Mouse (Mus musculus): Measurements from ENCODE around the gene Jag1. TPM values are rescaled to one million over a fixed set of nuclear protein-coding genes. Genes with fewer than 3 reads are reported as not detected.

Jag1 gene
- total RNA-seq (2023), result 5.2 and 6.4 TPM in 2 replicates

DNA sequence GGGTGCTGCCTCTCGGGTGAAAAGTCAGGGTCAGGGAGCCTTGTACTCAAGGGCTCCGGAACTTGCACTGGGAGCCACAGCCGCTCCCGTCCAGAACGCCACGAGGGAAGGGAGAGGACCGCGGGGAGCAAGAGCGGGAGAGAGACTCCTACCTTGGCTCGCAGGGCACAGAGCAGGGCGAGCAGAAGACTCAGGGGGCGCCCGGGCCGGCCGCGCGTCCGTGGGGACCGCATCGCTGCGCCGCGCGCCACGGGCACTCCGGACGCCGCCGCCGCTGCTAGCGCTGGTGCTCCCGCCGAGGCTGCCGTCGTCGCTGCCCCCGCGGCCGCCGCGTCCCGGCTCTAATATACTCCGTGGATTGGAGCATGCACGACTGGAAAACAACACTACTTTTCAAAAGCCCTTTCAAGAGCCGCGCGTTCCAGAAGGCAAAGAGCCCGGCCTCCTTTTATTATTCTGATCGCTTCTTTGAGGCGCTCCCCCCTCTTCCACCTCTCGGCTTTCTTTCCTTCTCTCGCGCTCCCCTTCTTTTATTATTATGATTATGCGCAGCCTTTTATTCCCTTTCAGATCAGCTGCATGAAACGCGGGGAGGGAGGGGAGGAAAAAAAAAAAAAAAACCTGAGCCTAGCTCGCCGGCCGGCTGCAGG, at the start of gene Jag1:
Jag1 (minus strand) TSS at position 620 of the 650 bp plus-strand sequence.

Other genes with a start within 250 kb of the Jag1 start
- 15.5 TPM in 1 of 2 replicates, not detected in the other for gene AL731706.2, start 231.0 kb downstream of the Jag1 start, total RNA-seq (2023)
- 4.1 and 4.6 TPM in 2 replicates for gene Slx4ip, start 225.4 kb downstream of the Jag1 start, total RNA-seq (2023)
- gene AL731706.1, start 225.3 kb downstream of the Jag1 start, total RNA-seq (2023), result 1.8 and 8.1 TPM in 2 replicates
- gene Mkks, start 225.3 kb downstream of the Jag1 start, total RNA-seq (2023), result 1.1 and 5.1 TPM in 2 replicates

All from neutrophil, adult 65 days (primary cell).